Mouse (Mus musculus): Measurements from ENCODE around the gene Erg. TPM values are rescaled to one million over a fixed set of nuclear protein-coding genes. Genes with fewer than 3 reads are reported as not detected.

The Erg gene
- polyA plus RNA-seq, 1 experiment from 2014 or later, result 1.8 TPM

DNA sequence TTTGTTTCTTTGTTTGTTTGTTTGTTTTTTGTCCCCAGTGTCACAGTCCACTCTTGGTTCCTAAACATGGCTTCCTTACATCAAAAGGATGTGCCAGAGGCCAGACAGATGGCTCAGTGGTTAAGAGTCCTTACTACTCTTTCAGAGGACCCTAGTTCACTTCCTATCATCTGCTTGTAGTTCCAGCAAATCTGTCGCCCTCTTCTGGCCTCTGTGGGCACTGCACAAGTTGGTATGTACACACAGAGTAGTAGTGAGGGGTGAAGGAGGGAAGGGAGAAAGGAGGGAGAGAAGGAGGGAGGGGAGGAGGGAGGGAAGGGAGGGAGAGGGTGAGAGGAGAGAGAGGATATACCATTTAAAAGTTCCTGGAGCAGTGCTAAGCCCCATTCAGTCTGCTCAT is 15.8 kb downstream of the Erg start:
- Histone ChIP-seq H3K27ac (ENCODE audit: low read depth, low read length) (no peak overlapping the region), H3K4me3 (ENCODE audit: low read depth, low read length) (no peak overlapping the region), H3K4me2 (ENCODE audit: low read depth, low read length, severe bottlenecking) (no peak overlapping the region), H3K36me3 (ENCODE audit: control insufficient read depth, insufficient read depth, low read length) (no peaks in the 10 kb centered on the region), H3K27me3 (ENCODE audit: control insufficient read depth, insufficient read depth, low read length) (no peaks in the 10 kb centered on the region), H3K9me3 (ENCODE audit: control insufficient read depth, low read length) (no peaks in the 10 kb centered on the region), H3K4me1 (replicated peaks; ENCODE audit: control insufficient read depth, insufficient read depth, low read length) (no peaks in the 10 kb centered on the region), H3K9ac (ENCODE audit: low read length) (no peak overlapping the region)
- 12% methylated on average over 1 of the region's 1 CpGs for WGBS
- DNase-seq (ENCODE audit: low spot score) (peak; percentile 70), ATAC-seq (replicated peaks; ENCODE audit: low FRiP score) (no peak)

DNA sequence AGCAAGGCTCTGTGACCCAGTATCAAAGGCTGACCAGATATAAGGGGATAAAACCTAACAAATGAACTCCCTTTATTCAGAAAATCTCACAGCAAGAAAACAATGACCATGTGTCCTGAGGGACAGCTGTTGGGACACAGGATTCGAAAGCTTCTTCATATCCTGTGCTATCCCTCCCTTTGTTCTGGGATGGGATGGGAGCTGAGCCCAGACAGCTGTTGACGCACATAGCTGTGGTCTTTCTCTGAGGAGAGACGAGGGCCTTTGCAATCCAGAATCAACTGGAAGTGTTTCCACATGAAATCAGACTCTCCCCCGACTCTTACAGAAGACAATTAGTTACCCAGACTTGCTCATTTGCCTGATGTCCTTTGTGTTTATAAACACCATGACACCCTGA is 29.6 kb downstream of the Erg start:
- no peak for DNase-seq (ENCODE audit: low spot score)
- no peak for ATAC-seq (replicated peaks; ENCODE audit: low FRiP score)
- H3K9ac ChIP-seq (ENCODE audit: low read length), result no peak overlapping the region
- no peaks in the 10 kb centered on the region for H3K36me3 ChIP-seq (ENCODE audit: control insufficient read depth, insufficient read depth, low read length)
- WGBS, result 83% methylated on average over 4 of the region's 4 CpGs
- H3K4me1 ChIP-seq (replicated peaks; ENCODE audit: control insufficient read depth, insufficient read depth, low read length), result no peaks in the 10 kb centered on the region
- H3K9me3 ChIP-seq (ENCODE audit: control insufficient read depth, low read length), result no peaks in the 10 kb centered on the region
- no peak overlapping the region for H3K4me3 ChIP-seq (ENCODE audit: low read depth, low read length)
- no peak overlapping the region for H3K4me2 ChIP-seq (ENCODE audit: low read depth, low read length, severe bottlenecking)
- no peak overlapping the region for H3K27ac ChIP-seq (ENCODE audit: low read depth, low read length)
- no peaks in the 10 kb centered on the region for H3K27me3 ChIP-seq (ENCODE audit: control insufficient read depth, insufficient read depth, low read length)

DNA sequence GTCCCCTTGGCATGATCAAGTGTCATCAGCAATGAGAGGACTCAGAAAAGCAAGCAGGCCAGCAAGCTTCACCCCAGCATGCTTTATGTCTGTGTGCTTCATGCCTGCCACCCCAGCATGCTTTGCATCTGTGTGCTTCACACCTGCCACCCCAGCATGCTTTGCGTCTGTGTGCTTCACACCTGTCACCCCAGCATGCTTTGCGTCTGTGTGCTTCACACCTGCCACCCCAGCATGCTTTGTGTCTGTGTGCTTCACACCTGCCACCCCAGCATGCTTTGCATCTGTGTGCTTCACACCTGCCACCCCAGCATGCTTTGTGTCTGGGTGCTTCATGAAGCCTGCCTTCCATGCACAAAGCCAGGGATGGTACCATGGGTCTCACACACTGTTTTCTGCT is 33.3 kb downstream of the Erg start:
- whole genome bisulfite sequencing, result 98% methylated on average over 2 of the region's 2 CpGs
- ATAC-seq (replicated peaks; ENCODE audit: low FRiP score) (no peak), DNase-seq (ENCODE audit: low spot score) (no peak)
- Histone ChIP-seq H3K36me3 (ENCODE audit: control insufficient read depth, insufficient read depth, low read length) (no peaks in the 10 kb centered on the region), H3K9me3 (ENCODE audit: control insufficient read depth, low read length) (no peaks in the 10 kb centered on the region), H3K4me3 (ENCODE audit: low read depth, low read length) (no peak overlapping the region), H3K4me2 (ENCODE audit: low read depth, low read length, severe bottlenecking) (no peak overlapping the region), H3K4me1 (replicated peaks; ENCODE audit: control insufficient read depth, insufficient read depth, low read length) (no peaks in the 10 kb centered on the region), H3K9ac (ENCODE audit: low read length) (no peak overlapping the region), H3K27me3 (ENCODE audit: control insufficient read depth, insufficient read depth, low read length) (no peaks in the 10 kb centered on the region), H3K27ac (ENCODE audit: low read depth, low read length) (no peak overlapping the region)

DNA sequence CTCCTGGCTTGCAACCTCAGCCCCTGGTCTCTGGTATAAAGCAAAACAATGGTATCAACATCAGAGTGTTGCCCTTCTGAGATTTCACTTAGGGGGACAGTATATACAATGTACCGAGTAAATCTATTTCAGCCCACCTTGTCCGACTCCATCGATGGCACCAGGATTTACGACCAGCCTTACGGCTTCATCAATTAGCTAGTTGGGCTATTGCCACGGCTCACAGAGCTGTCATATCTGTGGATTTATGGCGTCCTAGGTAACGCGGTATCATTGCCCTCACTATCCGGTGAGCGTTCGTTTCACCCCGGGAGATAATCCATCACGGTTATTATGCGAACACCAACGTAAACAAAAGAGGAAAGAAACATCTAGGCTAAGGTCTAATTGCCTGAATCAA is 33.9 kb downstream of the Erg start:
- no peak for ATAC-seq (replicated peaks; ENCODE audit: low FRiP score)
- no peak overlapping the region for H3K9ac ChIP-seq (ENCODE audit: low read length)
- H3K4me3 ChIP-seq (ENCODE audit: low read depth, low read length), result no peak overlapping the region
- H3K9me3 ChIP-seq (ENCODE audit: control insufficient read depth, low read length), result no peaks in the 10 kb centered on the region
- 85% methylated on average over 16 of the region's 16 CpGs for WGBS
- H3K36me3 ChIP-seq (ENCODE audit: control insufficient read depth, insufficient read depth, low read length), result no peaks in the 10 kb centered on the region
- no peak overlapping the region for H3K4me2 ChIP-seq (ENCODE audit: low read depth, low read length, severe bottlenecking)
- H3K27ac ChIP-seq (ENCODE audit: low read depth, low read length), result no peak overlapping the region
- DNase-seq (ENCODE audit: low spot score), result no peak
- no peaks in the 10 kb centered on the region for H3K4me1 ChIP-seq (replicated peaks; ENCODE audit: control insufficient read depth, insufficient read depth, low read length)
- H3K27me3 ChIP-seq (ENCODE audit: control insufficient read depth, insufficient read depth, low read length), result no peaks in the 10 kb centered on the region

DNA sequence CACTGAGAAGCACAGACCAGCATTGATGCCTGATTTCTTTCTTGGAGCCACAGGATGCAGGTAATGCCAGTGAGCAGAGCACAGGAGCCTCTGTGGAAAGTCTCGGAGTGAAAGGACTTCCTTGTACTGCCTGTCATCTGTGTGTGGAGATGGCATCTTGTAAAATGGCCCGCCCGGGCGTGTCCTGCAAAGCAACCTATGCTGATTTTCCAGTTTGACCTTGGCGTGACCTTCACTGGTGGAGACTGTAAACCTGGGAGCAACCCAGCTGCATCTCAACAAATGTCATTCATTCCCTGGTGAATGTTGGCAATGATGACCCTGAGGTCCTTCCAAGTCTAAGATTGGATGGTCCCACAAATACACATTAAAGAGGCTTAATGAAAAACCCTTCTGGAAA is 35.9 kb downstream of the Erg start:
- Histone ChIP-seq H3K4me1 (replicated peaks; ENCODE audit: control insufficient read depth, insufficient read depth, low read length) (no peaks in the 10 kb centered on the region), H3K27ac (ENCODE audit: low read depth, low read length) (no peak overlapping the region), H3K36me3 (ENCODE audit: control insufficient read depth, insufficient read depth, low read length) (no peaks in the 10 kb centered on the region), H3K9me3 (ENCODE audit: control insufficient read depth, low read length) (no peaks in the 10 kb centered on the region), H3K4me3 (ENCODE audit: low read depth, low read length) (no peak overlapping the region), H3K4me2 (ENCODE audit: low read depth, low read length, severe bottlenecking) (no peak overlapping the region), H3K9ac (ENCODE audit: low read length) (no peak overlapping the region), H3K27me3 (ENCODE audit: control insufficient read depth, insufficient read depth, low read length) (no peaks in the 10 kb centered on the region)
- WGBS, result 90% methylated on average over 5 of the region's 5 CpGs
- no peak for DNase-seq (ENCODE audit: low spot score)
- no peak for ATAC-seq (replicated peaks; ENCODE audit: low FRiP score)

DNA sequence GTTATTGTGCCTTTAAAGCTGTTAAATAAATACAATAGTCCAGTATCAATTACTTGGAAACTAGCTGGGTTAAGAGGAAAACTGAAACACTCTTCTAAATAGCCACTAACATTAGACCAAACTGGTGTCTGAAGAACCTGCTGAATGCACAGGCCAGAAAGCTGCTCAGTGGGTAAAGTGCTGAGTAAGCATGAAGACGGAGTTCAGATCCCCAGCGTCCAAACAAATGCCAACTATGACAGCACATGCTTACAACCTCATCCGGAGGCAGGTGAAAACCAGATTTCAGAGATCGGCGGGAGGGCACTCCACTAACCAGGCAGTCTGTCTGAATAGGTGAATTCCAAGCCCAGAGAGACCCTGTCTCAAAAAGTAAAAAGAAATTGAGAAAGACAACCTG is 41.6 kb downstream of the Erg start:
- Histone ChIP-seq H3K27me3 (ENCODE audit: control insufficient read depth, insufficient read depth, low read length) (no peaks in the 10 kb centered on the region), H3K4me3 (ENCODE audit: low read depth, low read length) (no peak overlapping the region), H3K9ac (ENCODE audit: low read length) (no peak overlapping the region), H3K9me3 (ENCODE audit: control insufficient read depth, low read length) (no peaks in the 10 kb centered on the region), H3K36me3 (ENCODE audit: control insufficient read depth, insufficient read depth, low read length) (no peaks in the 10 kb centered on the region), H3K27ac (ENCODE audit: low read depth, low read length) (no peak overlapping the region), H3K4me1 (replicated peaks; ENCODE audit: control insufficient read depth, insufficient read depth, low read length) (no peaks in the 10 kb centered on the region), H3K4me2 (ENCODE audit: low read depth, low read length, severe bottlenecking) (no peak overlapping the region)
- DNase-seq (ENCODE audit: low spot score), result no peak
- ATAC-seq (replicated peaks; ENCODE audit: low FRiP score), result no peak
- 86% methylated on average over 5 of the region's 5 CpGs for WGBS

DNA sequence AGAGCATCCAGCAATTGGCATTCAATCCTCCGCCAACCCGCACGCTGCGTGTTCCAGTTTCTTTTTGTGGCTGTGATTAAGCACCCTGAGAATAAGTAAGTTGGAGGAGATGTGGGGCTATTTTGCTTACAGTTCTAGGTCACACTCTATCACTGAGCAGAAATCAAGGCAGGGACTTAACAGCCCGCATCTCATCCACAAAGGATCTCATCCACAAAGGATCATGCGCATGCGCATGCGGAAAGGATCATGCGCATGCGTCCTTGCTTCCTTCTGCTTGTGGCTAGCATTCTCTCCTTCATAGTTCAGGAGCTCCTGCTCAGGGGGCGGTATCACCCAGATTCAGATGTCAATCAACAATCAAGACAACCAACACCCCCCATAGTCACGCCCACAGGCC is 42.9 kb downstream of the Erg start:
- H3K27ac ChIP-seq (ENCODE audit: low read depth, low read length), result no peak overlapping the region
- DNase-seq (ENCODE audit: low spot score) (no peak), ATAC-seq (replicated peaks; ENCODE audit: low FRiP score) (no peak)
- H3K4me3 ChIP-seq (ENCODE audit: low read depth, low read length), result no peak overlapping the region
- H3K4me1 ChIP-seq (replicated peaks; ENCODE audit: control insufficient read depth, insufficient read depth, low read length), result no peaks in the 10 kb centered on the region
- H3K9me3 ChIP-seq (ENCODE audit: control insufficient read depth, low read length), result no peaks in the 10 kb centered on the region
- H3K4me2 ChIP-seq (ENCODE audit: low read depth, low read length, severe bottlenecking), result no peak overlapping the region
- no peaks in the 10 kb centered on the region for H3K27me3 ChIP-seq (ENCODE audit: control insufficient read depth, insufficient read depth, low read length)
- H3K9ac ChIP-seq (ENCODE audit: low read length), result no peak overlapping the region
- no peaks in the 10 kb centered on the region for H3K36me3 ChIP-seq (ENCODE audit: control insufficient read depth, insufficient read depth, low read length)
- WGBS, result 92% methylated on average over 12 of the region's 12 CpGs

DNA sequence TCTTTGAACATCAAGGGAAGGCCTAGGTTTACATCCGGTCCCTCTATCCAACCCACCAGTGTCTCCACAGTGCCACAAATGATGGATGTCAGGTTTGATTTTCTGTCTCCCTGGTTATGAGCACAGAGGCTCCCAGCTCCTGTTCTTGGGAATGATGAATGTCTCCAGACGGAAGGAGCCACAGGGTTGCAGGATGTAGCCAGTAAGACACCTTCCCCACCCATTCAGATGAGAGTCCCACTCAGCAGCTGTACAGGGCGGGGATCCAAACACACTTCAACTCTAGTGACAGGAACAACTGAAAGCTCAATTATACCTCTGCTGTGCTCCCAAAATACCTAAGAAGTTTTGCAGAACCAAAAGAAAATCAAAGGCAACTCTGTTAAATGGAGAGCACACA is 51.2 kb downstream of the Erg start:
- Histone ChIP-seq H3K27me3 (ENCODE audit: control insufficient read depth, insufficient read depth, low read length) (no peaks in the 10 kb centered on the region), H3K27ac (ENCODE audit: low read depth, low read length) (no peak overlapping the region), H3K36me3 (ENCODE audit: control insufficient read depth, insufficient read depth, low read length) (no peaks in the 10 kb centered on the region), H3K4me2 (ENCODE audit: low read depth, low read length, severe bottlenecking) (no peak overlapping the region), H3K9me3 (ENCODE audit: control insufficient read depth, low read length) (no peaks in the 10 kb centered on the region), H3K4me1 (replicated peaks; ENCODE audit: control insufficient read depth, insufficient read depth, low read length) (no peaks in the 10 kb centered on the region), H3K9ac (ENCODE audit: low read length) (no peak overlapping the region), H3K4me3 (ENCODE audit: low read depth, low read length) (no peak overlapping the region)
- no peak for DNase-seq (ENCODE audit: low spot score)
- 83% methylated on average over 3 of the region's 3 CpGs for WGBS
- ATAC-seq (replicated peaks; ENCODE audit: low FRiP score), result no peak

DNA sequence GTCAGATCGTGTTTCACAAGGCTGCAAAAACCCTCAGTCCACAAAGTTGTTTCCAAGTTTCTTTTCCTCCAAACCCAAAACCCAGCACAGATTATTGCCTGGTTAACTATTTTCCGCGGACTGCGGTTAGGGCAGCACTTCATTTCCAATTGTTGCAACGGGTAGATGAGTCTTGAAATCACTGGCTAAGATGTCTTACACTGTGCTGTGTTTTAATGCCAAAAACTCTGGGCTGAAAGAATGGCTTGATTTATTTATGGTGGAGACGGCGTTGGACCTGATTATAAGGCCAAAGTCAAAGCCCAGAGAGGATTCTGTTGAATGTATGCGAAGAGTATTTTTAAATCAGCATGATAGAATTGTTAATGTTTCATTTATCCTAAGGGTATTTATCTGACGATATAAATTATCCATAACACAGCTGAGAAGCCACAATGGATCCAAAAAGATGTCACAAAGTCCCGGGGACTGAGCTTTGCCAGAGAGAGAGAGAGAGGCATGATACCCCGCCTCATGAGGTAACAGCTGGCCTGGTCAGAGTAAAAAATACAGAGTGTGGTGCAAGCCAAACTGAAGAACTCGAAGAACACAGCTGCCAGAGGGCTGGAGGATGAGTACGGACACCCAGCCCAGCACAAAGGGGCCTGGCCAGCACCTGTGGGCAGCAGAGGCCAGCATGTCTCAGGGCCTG is 53.9 kb downstream of the Erg start:
- 88% methylated on average over 13 of the region's 13 CpGs for WGBS
- Histone ChIP-seq H3K36me3 (ENCODE audit: control insufficient read depth, insufficient read depth, low read length) (no peaks in the 10 kb centered on the region), H3K4me1 (replicated peaks; ENCODE audit: control insufficient read depth, insufficient read depth, low read length) (no peaks in the 10 kb centered on the region), H3K9me3 (ENCODE audit: control insufficient read depth, low read length) (no peaks in the 10 kb centered on the region), H3K27ac (ENCODE audit: low read depth, low read length) (no peak overlapping the region), H3K4me3 (ENCODE audit: low read depth, low read length) (no peak overlapping the region), H3K9ac (ENCODE audit: low read length) (no peak overlapping the region), H3K4me2 (ENCODE audit: low read depth, low read length, severe bottlenecking) (no peak overlapping the region), H3K27me3 (ENCODE audit: control insufficient read depth, insufficient read depth, low read length) (no peaks in the 10 kb centered on the region)
- DNase-seq (ENCODE audit: low spot score) (no peak), ATAC-seq (replicated peaks; ENCODE audit: low FRiP score) (no peak)
